Mouse (Mus musculus): ENCODE measurements around the gene Rbfox2. TPM values are rescaled to one million over a fixed set of nuclear protein-coding genes. Genes with fewer than 3 reads are reported as not detected.

The Rbfox2 gene
- polyA plus RNA-seq, 2 experiments, result 7.2 to 9.9 TPM

DNA sequence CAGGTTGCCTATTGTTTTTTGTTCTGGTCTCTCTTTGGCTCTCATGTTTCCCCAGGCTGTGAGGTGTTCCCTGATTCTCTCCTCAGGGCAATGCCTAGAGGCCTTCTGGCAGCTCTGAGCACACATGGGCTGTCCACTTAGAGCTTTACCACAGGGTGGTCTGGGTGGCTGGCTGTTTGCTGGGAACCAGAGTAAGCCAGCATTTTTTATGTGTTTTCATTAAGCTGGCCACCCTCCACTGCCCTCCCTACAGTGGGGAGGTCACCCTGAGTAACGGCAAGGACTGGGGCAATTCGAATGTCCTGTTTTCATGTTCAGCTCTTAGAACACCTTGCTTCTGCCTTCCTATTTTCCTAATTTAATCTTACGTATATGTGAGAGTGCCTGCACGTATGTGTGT is 24.6 kb upstream of the Rbfox2 start:
- H3K4me1 ChIP-seq (replicated peaks; ENCODE audit: control insufficient read depth in 2 of 2, insufficient read depth in 2 of 2, low read length in 1 of 2), result peaks cover 0 to 6% of the 10 kb centered on the region in 2 experiments; a peak in 1 of 4 replicates
- no peak for DNase-seq (ENCODE audit: low read depth in 3 of 3, low spot score in 3 of 3)
- H3K9ac ChIP-seq (replicated peaks), result no peak overlapping the region
- ATAC-seq (ENCODE audit: insufficient read depth), result no peak
- H3K36me3 ChIP-seq (replicated peaks; ENCODE audit: control insufficient read depth, insufficient read depth, low read depth), result no peaks in the 10 kb centered on the region
- no peaks in the 10 kb centered on the region for H3K9me3 ChIP-seq (ENCODE audit: control insufficient read depth, low read length)
- H3K27ac ChIP-seq, result no peak overlapping the region
- no peak overlapping the region for H3K4me3 ChIP-seq (ENCODE audit: insufficient read depth in 1 of 2, low read depth in 2 of 2, low read length in 2 of 2)
- TF ChIP-seq CTCF (IDR thresholded peaks at IDR 0.05; ENCODE audit: low read depth) (no peak), EP300 (IDR thresholded peaks at IDR 0.05; ENCODE audit: low read depth) (no peak)
- 69% methylated on average over 4 of the region's 4 CpGs for WGBS (ENCODE audit: insufficient replicate concordance)
- H3K27me3 ChIP-seq (ENCODE audit: control insufficient read depth, insufficient read depth, low read length), result no peaks in the 10 kb centered on the region
- no peak overlapping the region for H3K4me2 ChIP-seq (ENCODE audit: low read depth)

- WGBS (ENCODE audit: insufficient replicate concordance), result 51% methylated on average over 12 of the region's 12 CpGs
- H3K9ac ChIP-seq (replicated peaks), result no peak overlapping the region
- 0 out of 4 replicates have a peak, but pooled peaks cover 0 to 2% of the 10 kb centered on the region in 2 experiments for H3K4me1 ChIP-seq (replicated peaks; ENCODE audit: control insufficient read depth in 2 of 2, insufficient read depth in 2 of 2, low read length in 1 of 2)
- H3K27ac ChIP-seq, result no peak overlapping the region
- no peaks in the 10 kb centered on the region for H3K36me3 ChIP-seq (replicated peaks; ENCODE audit: control insufficient read depth, insufficient read depth, low read depth)
- H3K27me3 ChIP-seq (ENCODE audit: control insufficient read depth, insufficient read depth, low read length), result no peaks in the 10 kb centered on the region
- TF ChIP-seq CTCF (IDR thresholded peaks at IDR 0.05; ENCODE audit: low read depth) (no peak), EP300 (IDR thresholded peaks at IDR 0.05; ENCODE audit: low read depth) (no peak)
- ATAC-seq (ENCODE audit: insufficient read depth), result no peak
- no peak for DNase-seq (ENCODE audit: low read depth in 3 of 3, low spot score in 3 of 3)
- H3K9me3 ChIP-seq (ENCODE audit: control insufficient read depth, low read length), result no peaks in the 10 kb centered on the region
- H3K4me3 ChIP-seq (ENCODE audit: insufficient read depth in 1 of 2, low read depth in 2 of 2, low read length in 2 of 2), result no peak overlapping the region
- H3K4me2 ChIP-seq (ENCODE audit: low read depth), result no peak overlapping the region
These were observed 22.9 kb upstream of the Rbfox2 start for GRCm38 (mm10) chr15:77329681-77330180.

- no peaks in the 10 kb centered on the region for H3K27me3 ChIP-seq (ENCODE audit: control insufficient read depth, insufficient read depth, low read length)
- DNase-seq (ENCODE audit: low read depth in 3 of 3, low spot score in 3 of 3) (no peak), ATAC-seq (ENCODE audit: insufficient read depth) (no peak)
- H3K4me3 ChIP-seq (ENCODE audit: insufficient read depth in 1 of 2, low read depth in 2 of 2, low read length in 2 of 2), result no peak overlapping the region
- H3K9me3 ChIP-seq (ENCODE audit: control insufficient read depth, low read length), result no peaks in the 10 kb centered on the region
- no peak overlapping the region for H3K4me2 ChIP-seq (ENCODE audit: low read depth)
- H3K27ac ChIP-seq, result no peak overlapping the region
- 76% methylated on average over 4 of the region's 4 CpGs for WGBS (ENCODE audit: insufficient replicate concordance)
- TF ChIP-seq CTCF (IDR thresholded peaks at IDR 0.05; ENCODE audit: low read depth) (no peak), EP300 (IDR thresholded peaks at IDR 0.05; ENCODE audit: low read depth) (no peak)
- H3K9ac ChIP-seq (replicated peaks), result no peak overlapping the region
- H3K4me1 ChIP-seq (replicated peaks; ENCODE audit: control insufficient read depth in 2 of 2, insufficient read depth in 2 of 2, low read length in 1 of 2), result 0 out of 4 replicates have a peak, but pooled peaks cover 0 to 2% of the 10 kb centered on the region in 2 experiments
- no peaks in the 10 kb centered on the region for H3K36me3 ChIP-seq (replicated peaks; ENCODE audit: control insufficient read depth, insufficient read depth, low read depth)
These were observed 19.6 kb upstream of the Rbfox2 start for GRCm38 (mm10) chr15:77326361-77326760.

- no peaks in the 10 kb centered on the region for H3K36me3 ChIP-seq (replicated peaks; ENCODE audit: control insufficient read depth, insufficient read depth, low read depth)
- 68% methylated on average over 11 of the region's 11 CpGs for WGBS (ENCODE audit: insufficient replicate concordance)
- no peak overlapping the region for H3K27ac ChIP-seq
- H3K4me3 ChIP-seq (ENCODE audit: insufficient read depth in 1 of 2, low read depth in 2 of 2, low read length in 2 of 2), result no peak overlapping the region
- H3K9ac ChIP-seq (replicated peaks), result no peak overlapping the region
- H3K9me3 ChIP-seq (ENCODE audit: control insufficient read depth, low read length), result no peaks in the 10 kb centered on the region
- H3K27me3 ChIP-seq (ENCODE audit: control insufficient read depth, insufficient read depth, low read length), result no peaks in the 10 kb centered on the region
- ATAC-seq (ENCODE audit: insufficient read depth), result no peak
- DNase-seq (ENCODE audit: low read depth in 3 of 3, low spot score in 3 of 3), result no peak
- no peak for TF ChIP-seq CTCF (IDR thresholded peaks at IDR 0.05; ENCODE audit: low read depth)
- no peak for TF ChIP-seq EP300 (IDR thresholded peaks at IDR 0.05; ENCODE audit: low read depth)
- H3K4me2 ChIP-seq (ENCODE audit: low read depth), result no peak overlapping the region
- no peaks in the 10 kb centered on the region for H3K4me1 ChIP-seq (replicated peaks; ENCODE audit: control insufficient read depth in 2 of 2, insufficient read depth in 2 of 2, low read length in 1 of 2)
These were observed 17.6 kb upstream of the Rbfox2 start for GRCm38 (mm10) chr15:77324426-77324825.

DNA sequence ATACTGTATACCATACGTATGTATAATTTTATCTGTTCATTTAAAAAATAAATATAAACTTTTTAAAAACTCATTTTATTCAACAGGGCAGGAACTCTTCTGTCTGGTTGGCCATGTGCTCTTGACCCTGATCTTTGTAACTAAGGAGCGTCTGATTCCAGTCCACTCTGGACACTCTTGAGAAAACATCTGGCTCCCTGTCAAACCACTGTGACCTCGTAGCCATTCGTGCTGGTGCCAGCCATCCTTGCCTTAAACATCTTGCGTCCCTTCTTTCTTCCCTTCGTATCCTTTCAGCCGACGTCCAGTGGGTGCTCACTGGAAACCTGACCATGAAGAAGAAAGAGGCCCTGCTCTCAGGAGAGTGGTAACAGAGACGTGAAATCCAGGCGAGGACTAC is 16.4 kb upstream of the Rbfox2 start:
- ATAC-seq (ENCODE audit: insufficient read depth) (no peak), DNase-seq (ENCODE audit: low read depth in 3 of 3, low spot score in 3 of 3) (no peak)
- H3K4me1 ChIP-seq (replicated peaks; ENCODE audit: control insufficient read depth in 2 of 2, insufficient read depth in 2 of 2, low read length in 1 of 2), result no peaks in the 10 kb centered on the region
- 70% methylated on average over 10 of the region's 10 CpGs for WGBS (ENCODE audit: insufficient replicate concordance)
- TF ChIP-seq EP300 (IDR thresholded peaks at IDR 0.05; ENCODE audit: low read depth), result no peak
- TF ChIP-seq CTCF (IDR thresholded peaks at IDR 0.05; ENCODE audit: low read depth), result no peak
- no peak overlapping the region for H3K4me2 ChIP-seq (ENCODE audit: low read depth)
- H3K9ac ChIP-seq (replicated peaks), result no peak overlapping the region
- no peak overlapping the region for H3K27ac ChIP-seq
- no peaks in the 10 kb centered on the region for H3K36me3 ChIP-seq (replicated peaks; ENCODE audit: control insufficient read depth, insufficient read depth, low read depth)
- H3K9me3 ChIP-seq (ENCODE audit: control insufficient read depth, low read length), result no peaks in the 10 kb centered on the region
- no peaks in the 10 kb centered on the region for H3K27me3 ChIP-seq (ENCODE audit: control insufficient read depth, insufficient read depth, low read length)
- H3K4me3 ChIP-seq (ENCODE audit: insufficient read depth in 1 of 2, low read depth in 2 of 2, low read length in 2 of 2), result no peak overlapping the region

Data from liver, embryonic 14.5 days (tissue).